Mouse (Mus musculus): ENCODE measurements around the gene Lmf2. TPM values are rescaled to one million over a fixed set of nuclear protein-coding genes. Genes with fewer than 3 reads are reported as not detected.

Lmf2 gene
- polyA plus RNA-seq, 1 experiment from 2014 or later, result 55.8 TPM

DNA sequence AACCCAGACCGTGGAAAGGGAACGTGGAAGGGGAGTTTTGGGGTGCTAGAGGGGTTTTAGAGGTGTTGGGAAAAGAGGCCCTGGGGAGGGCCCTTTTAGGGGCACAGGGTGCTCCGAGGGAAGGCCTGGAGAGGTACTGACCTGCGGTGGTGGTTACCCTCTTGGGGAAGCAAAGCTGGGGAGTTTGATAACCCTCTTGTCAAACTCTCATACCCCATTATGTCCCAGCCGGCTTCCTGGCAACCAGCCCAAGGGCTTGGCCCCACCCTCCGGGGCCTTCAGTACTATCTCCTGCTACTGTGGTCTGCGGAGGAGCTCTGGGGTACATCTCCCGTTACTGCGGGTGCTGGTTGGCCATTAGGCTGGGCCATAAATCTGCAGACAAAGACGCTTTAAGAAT lies 24.0 kb upstream of the Lmf2 start:
- H3K9ac ChIP-seq (ENCODE audit: low read depth, low read length), result peak overlapping the region; percentile 39; the same call in 1 of the 2 replicates
- no peaks in the 10 kb centered on the region for H3K9me3 ChIP-seq (ENCODE audit: control insufficient read depth, low read length)
- H3K27ac ChIP-seq (ENCODE audit: low read length), result no peak overlapping the region
- no peaks in the 10 kb centered on the region for H3K36me3 ChIP-seq (ENCODE audit: control insufficient read depth, insufficient read depth, low read length)
- no peak for ATAC-seq
- peaks cover 20% of the 10 kb centered on the region for H3K4me1 ChIP-seq (ENCODE audit: control insufficient read depth, insufficient read depth, low read length)
- H3K27me3 ChIP-seq (replicated peaks; ENCODE audit: control insufficient read depth, insufficient read depth, low read length), result peaks cover 44% of the 10 kb centered on the region
- WGBS, result 11% methylated on average over 10 of the region's 10 CpGs
- H3K4me3 ChIP-seq (ENCODE audit: low read length), result peak overlapping the region; percentile 44
- H3K4me2 ChIP-seq (ENCODE audit: low read depth, low read length), result peak overlapping the region; percentile 78

DNA sequence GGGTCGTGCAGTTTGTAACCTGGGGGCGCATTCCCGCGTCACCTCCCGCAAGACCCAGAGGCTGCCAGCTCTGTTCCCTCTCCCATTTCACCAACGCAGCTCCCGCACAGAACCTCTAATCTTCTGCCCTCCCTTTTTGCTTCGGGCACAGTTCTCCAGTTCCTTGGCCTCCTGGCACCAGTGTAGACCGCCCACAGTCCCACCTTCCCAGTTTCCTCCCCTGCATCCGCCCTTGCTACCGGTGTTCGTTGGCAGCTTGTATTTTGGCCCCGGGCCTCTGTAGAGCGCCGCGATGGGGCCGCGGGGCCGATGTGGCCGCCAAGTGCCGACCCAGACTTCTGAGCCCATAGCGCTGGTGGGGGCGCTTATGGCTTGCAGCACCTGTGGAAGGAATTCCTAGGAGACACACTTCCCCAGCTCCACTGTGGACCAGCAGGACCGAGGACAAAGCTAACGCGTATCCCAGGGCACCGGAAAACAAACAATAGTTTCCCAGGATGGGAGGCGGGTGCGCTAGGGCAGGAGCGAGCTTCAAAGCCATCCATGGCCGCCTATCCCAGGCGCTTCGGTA lies 23.5 kb upstream of the Lmf2 start, which contains the start of gene Odf3b:
Odf3b (minus strand) TSS at position 452 of the 571 bp plus-strand sequence.
- peak; percentile 19; the same call in 1 of the 2 replicates for ATAC-seq
- Histone ChIP-seq H3K27ac (ENCODE audit: low read length) (no peak within 1 kb of the TSS), H3K4me1 (ENCODE audit: control insufficient read depth, insufficient read depth, low read length) (peaks cover 23% of the 10 kb centered on the region), H3K36me3 (ENCODE audit: control insufficient read depth, insufficient read depth, low read length) (no peaks in the 10 kb centered on the region), H3K9ac (ENCODE audit: low read depth, low read length) (peak within 1 kb of the TSS; percentile 39), H3K4me2 (ENCODE audit: low read depth, low read length) (peak within 1 kb of the TSS; percentile 78), H3K9me3 (ENCODE audit: control insufficient read depth, low read length) (no peaks in the 10 kb centered on the region), H3K4me3 (ENCODE audit: low read length) (peak within 1 kb of the TSS; percentile 44), H3K27me3 (replicated peaks; ENCODE audit: control insufficient read depth, insufficient read depth, low read length) (peaks cover 44% of the 10 kb centered on the region)
- under 1% methylated on average over 33 of the region's 33 CpGs for WGBS

DNA sequence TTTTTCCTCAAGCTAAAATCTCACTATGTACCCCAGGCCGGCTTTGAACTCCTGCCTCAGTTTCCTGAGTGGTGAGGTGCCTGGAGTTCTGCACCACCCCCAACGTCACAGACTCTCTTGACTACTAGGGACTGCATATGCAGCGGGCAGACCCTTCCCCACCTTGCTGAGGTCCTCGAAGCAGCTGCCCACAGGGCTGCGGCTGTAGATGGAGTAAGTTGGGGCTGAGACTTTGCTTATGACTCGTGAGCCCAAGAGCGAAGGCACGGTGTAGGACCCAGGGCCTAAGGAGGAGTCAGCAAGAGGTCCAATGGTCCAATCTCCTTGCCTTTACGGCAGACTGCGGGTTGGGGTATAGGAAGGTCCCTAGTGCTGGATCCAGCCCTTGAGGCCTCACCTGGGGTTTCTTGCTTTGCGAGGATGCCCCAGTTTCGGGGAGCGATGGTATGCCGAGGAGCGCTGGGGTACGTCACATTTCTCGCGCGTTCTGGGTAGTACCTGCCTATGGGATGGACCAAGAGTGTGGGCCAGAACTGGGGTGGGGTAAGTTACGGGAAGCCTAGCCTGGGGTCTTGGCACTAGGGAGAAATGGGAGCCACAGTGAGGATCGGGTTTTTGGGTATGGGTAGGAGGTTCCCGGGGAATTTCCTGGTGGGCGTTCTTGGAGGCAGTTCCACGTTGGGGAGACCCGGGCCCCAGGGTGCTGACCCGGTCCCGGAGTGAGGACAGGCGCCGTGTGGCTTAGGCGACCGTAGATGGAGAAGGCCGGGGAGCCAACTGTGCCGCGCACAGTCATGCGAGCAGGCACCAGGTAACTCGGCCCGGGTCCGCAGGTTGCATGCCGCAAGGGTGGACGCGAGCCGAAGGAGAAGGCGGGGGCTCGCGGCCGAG lies 22.7 kb upstream of the Lmf2 start:
- H3K4me2 ChIP-seq (ENCODE audit: low read depth, low read length), result peak overlapping the region; percentile 78
- 15% methylated on average over 45 of the region's 46 CpGs for WGBS
- H3K36me3 ChIP-seq (ENCODE audit: control insufficient read depth, insufficient read depth, low read length), result no peaks in the 10 kb centered on the region
- peak overlapping the region; percentile 44 for H3K4me3 ChIP-seq (ENCODE audit: low read length)
- peaks cover 23% of the 10 kb centered on the region for H3K4me1 ChIP-seq (ENCODE audit: control insufficient read depth, insufficient read depth, low read length)
- H3K27me3 ChIP-seq (replicated peaks; ENCODE audit: control insufficient read depth, insufficient read depth, low read length), result peaks cover 44% of the 10 kb centered on the region
- H3K9me3 ChIP-seq (ENCODE audit: control insufficient read depth, low read length), result no peaks in the 10 kb centered on the region
- no peak overlapping the region for H3K27ac ChIP-seq (ENCODE audit: low read length)
- ATAC-seq, result no peak
- peak overlapping the region; percentile 39 for H3K9ac ChIP-seq (ENCODE audit: low read depth, low read length)

DNA sequence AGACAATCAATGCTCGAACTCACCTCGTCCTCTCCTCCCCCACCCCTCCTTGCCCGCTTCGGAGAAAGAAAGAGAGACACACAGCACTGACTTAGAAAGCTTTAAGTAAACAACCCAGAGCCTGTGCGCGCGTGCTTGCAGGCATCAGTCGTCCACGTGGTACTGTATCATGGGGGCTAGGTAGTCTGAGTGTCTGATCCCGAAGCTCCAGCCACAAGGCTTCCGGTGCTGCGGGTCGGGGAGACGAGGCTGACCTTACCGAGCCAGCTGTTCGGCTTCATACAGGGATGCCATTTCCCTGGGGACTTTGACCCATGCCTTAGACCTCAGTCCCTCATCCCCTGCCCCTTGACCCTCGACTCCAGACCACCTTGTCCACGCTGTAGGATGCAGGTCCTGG lies 21.9 kb upstream of the Lmf2 start:
- Histone ChIP-seq H3K27me3 (replicated peaks; ENCODE audit: control insufficient read depth, insufficient read depth, low read length) (peaks cover 44% of the 10 kb centered on the region), H3K4me3 (ENCODE audit: low read length) (peak overlapping the region; percentile 19; the same call in 1 of the 2 replicates), H3K9ac (ENCODE audit: low read depth, low read length) (0 out of 2 replicates have a peak overlapping the region, but pooled peaks have one; percentile 4), H3K4me2 (ENCODE audit: low read depth, low read length) (peak overlapping the region; percentile 30; the same call in 1 of the 2 replicates), H3K36me3 (ENCODE audit: control insufficient read depth, insufficient read depth, low read length) (no peaks in the 10 kb centered on the region), H3K4me1 (ENCODE audit: control insufficient read depth, insufficient read depth, low read length) (peaks cover 29% of the 10 kb centered on the region), H3K9me3 (ENCODE audit: control insufficient read depth, low read length) (no peaks in the 10 kb centered on the region), H3K27ac (ENCODE audit: low read length) (no peak overlapping the region)
- no peak for ATAC-seq
- 3% methylated on average over 18 of the region's 18 CpGs for WGBS

DNA sequence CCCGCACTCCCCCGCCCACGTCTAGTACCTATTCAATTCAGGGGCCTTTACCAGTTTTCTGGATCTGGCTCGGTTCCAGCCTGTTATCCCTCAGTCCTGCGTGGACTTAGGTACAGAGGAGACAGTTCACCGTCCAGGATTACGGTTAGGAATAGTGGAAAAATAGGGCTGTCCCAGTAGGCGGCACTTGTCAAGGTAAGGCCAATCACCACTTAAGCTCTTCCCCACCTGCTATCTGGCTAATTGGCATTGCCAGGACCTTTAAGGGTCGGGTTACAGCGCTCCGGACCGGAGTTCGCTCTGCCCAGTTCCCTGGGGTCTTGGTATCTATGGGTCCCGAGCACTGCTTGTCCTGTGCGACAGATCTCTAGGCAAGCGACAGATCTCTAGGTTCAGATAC lies 21.5 kb upstream of the Lmf2 start, which contains the start of gene Tymp:
Tymp (minus strand) TSS at position 83 of the 400 bp plus-strand sequence.
- peaks cover 30% of the 10 kb centered on the region for H3K4me1 ChIP-seq (ENCODE audit: control insufficient read depth, insufficient read depth, low read length)
- no peak for ATAC-seq
- H3K36me3 ChIP-seq (ENCODE audit: control insufficient read depth, insufficient read depth, low read length), result peaks cover 2% of the 10 kb centered on the region
- peak within 1 kb of the TSS; percentile 19; the same call in 1 of the 2 replicates for H3K4me3 ChIP-seq (ENCODE audit: low read length)
- H3K27me3 ChIP-seq (replicated peaks; ENCODE audit: control insufficient read depth, insufficient read depth, low read length), result peaks cover 44% of the 10 kb centered on the region
- 23% methylated on average over 16 of the region's 16 CpGs for WGBS
- 0 out of 2 replicates have a peak within 1 kb of the TSS, but pooled peaks have one; percentile 4 for H3K9ac ChIP-seq (ENCODE audit: low read depth, low read length)
- peak within 1 kb of the TSS; percentile 30; the same call in 1 of the 2 replicates for H3K4me2 ChIP-seq (ENCODE audit: low read depth, low read length)
- no peaks in the 10 kb centered on the region for H3K9me3 ChIP-seq (ENCODE audit: control insufficient read depth, low read length)
- H3K27ac ChIP-seq (ENCODE audit: low read length), result no peak within 1 kb of the TSS

DNA sequence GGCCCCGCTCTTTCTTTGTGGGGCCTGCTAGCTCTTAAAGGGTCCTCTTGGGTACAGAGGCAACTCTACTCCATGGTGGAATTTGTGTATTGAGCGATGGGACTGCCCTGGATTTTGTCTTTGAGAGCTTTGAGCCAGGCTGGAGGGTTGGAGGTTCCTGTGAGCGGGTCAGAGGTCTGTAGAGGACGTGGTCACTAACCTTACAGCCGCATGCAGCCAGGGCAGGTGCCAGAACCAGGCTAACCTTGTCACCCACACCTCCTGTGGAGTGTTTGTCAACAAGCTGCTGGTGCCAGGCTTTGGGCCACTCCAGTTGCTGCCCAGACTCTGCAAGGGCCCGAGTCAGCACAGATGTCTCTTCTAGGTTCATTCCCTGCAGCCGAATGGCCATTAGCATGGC lies 20.6 kb upstream of the Lmf2 start:
- no peaks in the 10 kb centered on the region for H3K9me3 ChIP-seq (ENCODE audit: control insufficient read depth, low read length)
- no peak overlapping the region for H3K4me2 ChIP-seq (ENCODE audit: low read depth, low read length)
- WGBS, result 83% methylated on average over 7 of the region's 7 CpGs
- ATAC-seq, result no peak
- H3K36me3 ChIP-seq (ENCODE audit: control insufficient read depth, insufficient read depth, low read length), result peaks cover 9% of the 10 kb centered on the region
- peaks cover 42% of the 10 kb centered on the region for H3K27me3 ChIP-seq (replicated peaks; ENCODE audit: control insufficient read depth, insufficient read depth, low read length)
- no peak overlapping the region for H3K4me3 ChIP-seq (ENCODE audit: low read length)
- H3K9ac ChIP-seq (ENCODE audit: low read depth, low read length), result no peak overlapping the region
- peaks cover 30% of the 10 kb centered on the region for H3K4me1 ChIP-seq (ENCODE audit: control insufficient read depth, insufficient read depth, low read length)
- no peak overlapping the region for H3K27ac ChIP-seq (ENCODE audit: low read length)

DNA sequence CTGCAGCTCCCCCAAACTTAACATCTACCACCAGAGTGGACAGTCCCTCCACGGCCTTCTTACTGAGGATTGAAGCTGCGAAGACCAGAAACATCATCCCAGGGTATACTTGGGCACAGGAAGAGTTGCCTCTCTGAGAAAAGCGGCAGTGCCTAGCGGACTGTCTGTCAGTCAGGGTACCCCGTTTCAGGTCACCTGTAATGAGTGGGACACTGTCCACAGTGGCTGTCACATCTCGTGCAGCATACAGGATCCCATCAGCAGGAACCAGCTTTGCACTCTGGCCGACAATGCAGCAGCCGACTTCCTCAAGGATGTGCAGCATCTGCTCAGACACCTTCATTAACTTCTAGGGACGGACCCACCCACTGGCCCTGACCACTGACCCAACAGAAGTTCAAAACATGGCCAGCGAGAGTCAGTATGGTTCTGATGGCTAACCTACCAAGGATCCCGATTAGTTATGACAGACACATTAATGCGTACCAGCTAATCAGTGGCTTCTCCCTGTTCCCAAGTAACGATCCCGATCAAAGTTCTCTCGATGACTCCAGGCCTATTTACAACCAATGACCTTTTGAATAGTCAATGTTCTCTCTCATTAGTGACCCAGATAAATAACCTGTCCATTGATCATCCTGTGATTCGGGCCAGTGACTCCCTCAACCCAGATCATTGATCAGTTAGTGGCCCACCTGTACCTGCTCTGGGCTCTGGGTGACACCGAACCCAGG lies 19.5 kb upstream of the Lmf2 start:
- Histone ChIP-seq H3K9me3 (ENCODE audit: control insufficient read depth, low read length) (no peaks in the 10 kb centered on the region), H3K36me3 (ENCODE audit: control insufficient read depth, insufficient read depth, low read length) (peaks cover 18% of the 10 kb centered on the region), H3K4me3 (ENCODE audit: low read length) (no peak overlapping the region), H3K4me1 (ENCODE audit: control insufficient read depth, insufficient read depth, low read length) (peaks cover 30% of the 10 kb centered on the region), H3K9ac (ENCODE audit: low read depth, low read length) (peak overlapping the region; percentile 84), H3K4me2 (ENCODE audit: low read depth, low read length) (peak overlapping the region; percentile 75; the same call in 1 of the 2 replicates), H3K27ac (ENCODE audit: low read length) (no peak overlapping the region), H3K27me3 (replicated peaks; ENCODE audit: control insufficient read depth, insufficient read depth, low read length) (peaks cover 38% of the 10 kb centered on the region)
- WGBS, result 89% methylated on average over 17 of the region's 17 CpGs
- no peak for ATAC-seq

DNA sequence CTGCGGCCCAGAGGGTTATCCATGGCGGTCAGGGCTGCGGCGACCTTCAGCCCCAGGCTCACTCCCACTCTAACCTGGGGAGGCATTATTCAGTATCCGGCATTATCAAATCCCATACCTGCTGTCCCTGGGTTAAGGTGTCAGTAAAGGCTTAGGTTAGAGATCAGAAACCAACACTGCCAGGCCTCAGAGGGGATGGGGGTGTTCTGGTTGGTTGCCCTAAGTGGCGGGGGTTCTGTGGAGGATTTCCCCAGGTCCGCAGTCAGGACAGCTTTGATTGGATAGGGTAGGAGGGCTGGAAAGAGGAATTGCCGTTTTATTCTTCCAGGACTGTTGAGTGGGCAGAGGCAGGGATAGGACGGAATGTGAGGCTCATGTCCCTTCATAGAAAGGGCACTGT lies 18.9 kb upstream of the Lmf2 start:
- H3K27ac ChIP-seq (ENCODE audit: low read length), result peak overlapping the region; percentile 93

More for the DNA sequence above, 18.9 kb upstream of the Lmf2 start:
- ATAC-seq, result no peak; the same call in 1 of the 2 replicates
- Histone ChIP-seq H3K4me1 (ENCODE audit: control insufficient read depth, insufficient read depth, low read length) (peaks cover 27% of the 10 kb centered on the region), H3K9ac (ENCODE audit: low read depth, low read length) (peak overlapping the region; percentile 84), H3K9me3 (ENCODE audit: control insufficient read depth, low read length) (no peaks in the 10 kb centered on the region), H3K4me3 (ENCODE audit: low read length) (peak overlapping the region; percentile 68), H3K4me2 (ENCODE audit: low read depth, low read length) (peak overlapping the region; percentile 75), H3K36me3 (ENCODE audit: control insufficient read depth, insufficient read depth, low read length) (peaks cover 23% of the 10 kb centered on the region), H3K27me3 (replicated peaks; ENCODE audit: control insufficient read depth, insufficient read depth, low read length) (peaks cover 34% of the 10 kb centered on the region)
- WGBS, result 49% methylated on average over 9 of the region's 9 CpGs

All from intestine, embryonic 16.5 days (tissue).